Mouse (Mus musculus) heart, postnatal 0 days (tissue): ENCODE measurements at regions not wholly inside any gene's neighbourhood (a gene's known extent, or its start where the extent isn't known, plus 50 kb on each side); places are given as distances from the start of the nearest gene placed in this dataset.

ENCODE experiments used
- ATAC-seq: fragments of 200-750 bp; cut with Nextera tagmentation; 2 replicates; pipeline ENCODE4 v1.8.0; 2017; ENCODE audit warnings: low read depth, moderate number of reproducible peaks, moderate library complexity; ENCODE audit not compliant: insufficient read depth
- DNase-seq: peaks from one replicate; pipeline ENCODE4 v3.0.0-alpha.2; 2016; ENCODE audit warnings: low spot score
- H3K27ac ChIP-seq: fragments of 300-500 bp; sonication (generic); 2 replicates; pipeline ENCODE4 v1.5.1; 2014; ENCODE audit warnings: low read depth, mild to moderate bottlenecking
- H3K27me3 ChIP-seq: fragments of 300-500 bp; sonication (generic); 2 replicates; pipeline ENCODE4 v1.6.1; 2014; ENCODE audit warnings: low read length, mixed read lengths; ENCODE audit not compliant: control insufficient read depth, insufficient read depth
- H3K36me3 ChIP-seq: fragments of 300-500 bp; sonication (generic); replicated peaks from 2 replicates; pipeline ENCODE4 v1.6.1; 2014; ENCODE audit warnings: low read length, mixed read lengths; ENCODE audit not compliant: control insufficient read depth, insufficient read depth
- H3K4me1 ChIP-seq: fragments of 300-500 bp; sonication (generic); 2 replicates; pipeline ENCODE4 v1.6.1; 2014; ENCODE audit warnings: antibody characterized with exemption; ENCODE audit not compliant: control insufficient read depth, insufficient read depth
- H3K4me2 ChIP-seq: fragments of 300-500 bp; sonication (generic); 2 replicates; pipeline ENCODE4 v1.6.1; 2014; ENCODE audit warnings: low read depth, mild to moderate bottlenecking, low read length, moderate library complexity
- H3K4me3 ChIP-seq: fragments of 300-500 bp; sonication (generic); 2 replicates; pipeline ENCODE4 v1.5.1; 2014; ENCODE audit warnings: low read depth, low read length
- H3K9ac ChIP-seq: fragments of 300-500 bp; sonication (generic); replicated peaks from 2 replicates; pipeline ENCODE4 v1.6.1; 2014; ENCODE audit warnings: low read depth, low read length, mixed read lengths
- H3K9me3 ChIP-seq: fragments of 300-500 bp; sonication (generic); replicated peaks from 2 replicates; pipeline ENCODE4 v1.6.1; 2016; ENCODE audit warnings: low read length; ENCODE audit not compliant: control insufficient read depth
- CTCF ChIP-seq: IDR thresholded peaks from 2 replicates; pipeline ENCODE4 v1.5.1; 2016; ENCODE audit warnings: antibody characterized with exemption, control low read depth, low read depth
- EP300 ChIP-seq: IDR thresholded peaks from 2 replicates; pipeline ENCODE4 v1.6.1; 2016; ENCODE audit warnings: antibody characterized with exemption, low read depth
- WGBS: fragments of 180-500 bp; shearing (Covaris S2); extraction: QIAGEN DNeasy Blood & Tissue Kit; methylation state at CpG from one replicate; pipeline ENCODE4 v1.1.7; 2014; 5-methylcytosine and 5-hydroxymethylcytosine counted together

DNA sequence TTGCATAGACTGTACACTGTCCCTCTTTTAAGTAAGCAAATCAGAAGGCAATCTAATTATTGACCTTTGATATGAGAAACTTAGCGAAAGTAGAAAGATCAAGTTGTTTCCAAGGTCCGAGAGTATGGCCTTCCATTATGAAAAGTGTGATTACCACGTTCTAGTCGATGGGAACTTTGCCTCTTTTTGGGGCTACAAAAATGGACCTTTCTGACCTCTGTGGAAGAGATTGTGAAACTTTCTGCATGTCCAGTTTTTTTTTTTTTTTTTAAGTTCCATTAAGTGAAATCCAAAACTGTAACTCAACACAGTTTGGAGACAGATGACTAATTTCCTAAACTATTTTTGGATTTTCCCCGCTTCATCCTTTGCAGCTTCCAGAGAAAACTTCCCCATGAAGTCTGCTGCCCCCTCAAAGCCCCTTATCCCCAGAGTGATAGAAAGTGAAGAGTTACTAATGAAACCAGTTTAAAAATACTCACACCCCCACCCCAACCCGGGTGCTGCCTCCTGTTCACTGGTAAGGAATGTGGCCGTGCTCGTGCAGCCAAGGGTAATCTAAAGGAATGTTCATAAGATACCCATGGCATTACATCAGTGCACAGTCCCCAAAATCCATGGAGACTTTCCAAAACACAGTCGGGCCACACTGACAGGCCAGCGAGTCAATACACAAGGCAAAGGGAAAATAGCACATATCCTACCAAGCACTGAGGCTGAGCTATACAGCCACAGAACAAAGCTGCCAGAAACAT lies 52.5 kb upstream of the Nfil3 start:
- 31% methylated on average over 10 of the region's 10 CpGs for WGBS
- H3K4me2 ChIP-seq = 0 out of 2 replicates have a peak overlapping the region, but pooled peaks have one; percentile 7
- H3K9ac ChIP-seq = no peak overlapping the region

More for the DNA sequence above, 52.5 kb upstream of the Nfil3 start:
- TF ChIP-seq EP300 (peak; percentile 97), CTCF (no peak)
- H3K27me3 ChIP-seq = no peaks in the 10 kb centered on the region
- peaks cover 15% of the 10 kb centered on the region; the same call in 1 of the 2 replicates for H3K4me1 ChIP-seq
- no peak overlapping the region for H3K4me3 ChIP-seq
- peaks cover 3% of the 10 kb centered on the region; the same call in 1 of the 2 replicates for H3K9me3 ChIP-seq
- H3K27ac ChIP-seq = peak overlapping the region; percentile 94
- DNase-seq = peak; percentile 92
- peak; percentile 97 for ATAC-seq
- no peaks in the 10 kb centered on the region for H3K36me3 ChIP-seq
